Mouse (Mus musculus) gastrocnemius, postnatal 10 days (tissue): ENCODE results near the gene Sebox. TPM values are rescaled to one million over a fixed set of nuclear protein-coding genes. Genes with fewer than 3 reads are reported as not detected.
"Not testable (repeated sequence)": the region's sequence is repeated elsewhere in the genome, so short reads cannot be mapped to it uniquely, and the experiment has no call there.

Source experiments
- DNase-seq: peaks from one replicate; pipeline ENCODE4 v3.0.0; 2021; ENCODE audit warnings: mixed read lengths
- total RNA-seq, 2 experiments: library from RNA; stranded (reverse); gene quantifications; 2 replicates each; pipeline ENCODE4 v1.2.3; 2021

Gene Sebox
- total RNA-seq, 2 experiments from 2014 or later = not detected

GRCm38 (mm10) chr11:78497544-78498522 is 5.4 kb upstream of the Sebox start, which contains the start of gene Sarm1:
Gene Sarm1, minus strand, starts transcription at chr11:78497754.
- DNase-seq = peak; percentile 88

- DNase-seq = peak; percentile 35
These were observed 4.2 kb upstream of the Sebox start, which contains the start of gene Vtn for GRCm38 (mm10) chr11:78499004-78499403. Gene Vtn, plus strand, starts transcription at chr11:78499091.

GRCm38 (mm10) chr11:78499543-78499942 is 3.7 kb upstream of the Sebox start:
- no peak for DNase-seq

GRCm38 (mm10) chr11:78500623-78501202 is 2.5 kb upstream of the Sebox start:
- DNase-seq = no peak

- no peak for DNase-seq
These were observed 1.7 kb upstream of the Sebox start for GRCm38 (mm10) chr11:78501529-78501928.

GRCm38 (mm10) chr11:78505430-78505829 is 2.2 kb downstream of the Sebox start:
- no peak for DNase-seq

- DNase-seq = no peak
These were observed 5.9 kb downstream of the Sebox start for GRCm38 (mm10) chr11:78509148-78509547.

- DNase-seq = peak; percentile 90
These were observed 9.0 kb downstream of the Sebox start, which contains the start of the genes Tmem199 and Poldip2 for GRCm38 (mm10) chr11:78512025-78512957. Gene Tmem199, minus strand, starts transcription at chr11:78512172. Gene Poldip2, plus strand, starts transcription at chr11:78512193.

GRCm38 (mm10) chr11:78513106-78513790 is 10.0 kb downstream of the Sebox start:
- no peak for DNase-seq

GRCm38 (mm10) chr11:78515549-78516325 is 12.5 kb downstream of the Sebox start:
- no peak for DNase-seq

- DNase-seq = no peak
These were observed 15.7 kb downstream of the Sebox start for GRCm38 (mm10) chr11:78518931-78519330.

GRCm38 (mm10) chr11:78521880-78522279 is 18.6 kb downstream of the Sebox start:
- DNase-seq = no peak

GRCm38 (mm10) chr11:78522481-78522997 is 19.3 kb downstream of the Sebox start:
- no peak for DNase-seq

- no peak for DNase-seq
These were observed 20.2 kb downstream of the Sebox start for GRCm38 (mm10) chr11:78523241-78523955.

- DNase-seq = no peak
These were observed 21.6 kb downstream of the Sebox start for GRCm38 (mm10) chr11:78524838-78525237.

GRCm38 (mm10) chr11:78528714-78529113 is 25.5 kb downstream of the Sebox start:
- no peak for DNase-seq

- no peak for DNase-seq
These were observed 26.8 kb downstream of the Sebox start for GRCm38 (mm10) chr11:78530001-78530400.

- peak; percentile 47 for DNase-seq
These were observed 27.8 kb downstream of the Sebox start for GRCm38 (mm10) chr11:78531046-78531445.

GRCm38 (mm10) chr11:78531515-78531914 is 28.3 kb downstream of the Sebox start:
- not testable (repeated sequence) for DNase-seq

GRCm38 (mm10) chr11:78534516-78534915 is 31.3 kb downstream of the Sebox start:
- no peak for DNase-seq
